Comparison of ENCODE assay signal across 16 mouse cellular contexts in the genomic region with DNA sequence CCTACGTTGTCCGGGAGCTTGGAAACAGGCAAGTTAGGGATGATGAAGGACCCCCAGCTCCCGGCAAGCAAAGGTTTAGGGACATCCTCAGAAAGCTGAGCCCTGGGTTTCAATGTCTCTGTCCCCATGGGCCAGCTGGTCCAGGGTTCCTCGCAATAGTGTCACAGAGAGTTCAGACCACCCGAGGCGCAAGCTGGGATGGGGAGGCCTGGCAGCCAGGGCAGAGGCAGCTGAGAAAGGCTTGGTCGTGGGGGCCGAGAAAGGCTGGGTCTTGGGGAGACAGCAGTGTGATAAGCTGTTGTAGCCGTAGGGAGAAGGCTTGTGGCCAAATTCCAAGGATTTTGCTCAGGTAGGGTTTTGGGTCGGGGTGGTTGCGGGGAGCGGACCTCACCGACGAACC.
DNase-seq lines count a peak whose midpoint lies in the region; ATAC-seq lines count a peak whose summit lies in the region.
"Had no signal": no experiment of that assay in that cellular context is flagged by ENCODE, and none has a peak within 500 bp of the region (broad histone marks: within the 10 kb centered on the region; RNA-seq: fewer than 3 reads in every experiment).

No protein-coding gene starts in this region.

- no peak overlapping the region for H3K4me3 ChIP-seq in liver, embryonic 11.5 days (ENCODE audit: low read depth, low read length)
- no peak overlapping the region for H3K4me3 ChIP-seq in embryonic facial prominence, embryonic 10.5 days
- H3K4me3 ChIP-seq in embryonic facial prominence, embryonic 14.5 days (ENCODE audit: low read depth, low read length): no peak overlapping the region
- H3K4me3 ChIP-seq in stomach, embryonic 15.5 days (replicated peaks): no peak overlapping the region
- H3K4me3 ChIP-seq: left cerebral cortex, adult 2 months; liver, embryonic 15.5 days; midbrain, embryonic 12.5 days had no signal

- peak overlapping the region; percentile 56; the same call in 1 of the 2 replicates for H3K27ac ChIP-seq in liver, embryonic 11.5 days (ENCODE audit: low read depth, low read length)
- H3K27ac ChIP-seq in embryonic facial prominence, embryonic 10.5 days (replicated peaks): peak overlapping the region; percentile 36; the same call in 1 of the 2 replicates
- peak overlapping the region; percentile 63; the same call in 1 of the 2 replicates for H3K27ac ChIP-seq in embryonic facial prominence, embryonic 14.5 days (replicated peaks; ENCODE audit: low read depth, low read length)
- H3K27ac ChIP-seq in stomach, embryonic 15.5 days: peak overlapping the region; percentile 93
- H3K27ac ChIP-seq: left cerebral cortex, adult 2 months; liver, embryonic 15.5 days; midbrain, embryonic 12.5 days had no signal

- WGBS in liver, embryonic 11.5 days: 44% methylated on average over 14 of the region's 14 CpGs
- WGBS in embryonic facial prominence, embryonic 10.5 days: 88% methylated on average over 14 of the region's 14 CpGs
- WGBS in embryonic facial prominence, embryonic 14.5 days: 81% methylated on average over 14 of the region's 14 CpGs
- 52% methylated on average over 14 of the region's 14 CpGs for WGBS in stomach, embryonic 15.5 days

- no peaks in the 10 kb centered on the region; the same call in 1 of the 2 replicates for H3K4me1 ChIP-seq in liver, embryonic 11.5 days (replicated peaks; ENCODE audit: control insufficient read depth, insufficient read depth, low read length)
- H3K4me1 ChIP-seq in embryonic facial prominence, embryonic 10.5 days: peaks cover 26% of the 10 kb centered on the region
- H3K4me1 ChIP-seq in embryonic facial prominence, embryonic 14.5 days (ENCODE audit: control insufficient read depth, insufficient read depth, low read length): peaks cover 9% of the 10 kb centered on the region
- peaks cover 21% of the 10 kb centered on the region for H3K4me1 ChIP-seq in stomach, embryonic 15.5 days
- H3K4me1 ChIP-seq: liver, embryonic 15.5 days had no signal

- H3K36me3 ChIP-seq in liver, embryonic 11.5 days (ENCODE audit: control insufficient read depth, insufficient read depth, low read length): no peaks in the 10 kb centered on the region
- no peaks in the 10 kb centered on the region for H3K36me3 ChIP-seq in embryonic facial prominence, embryonic 10.5 days (replicated peaks)
- H3K36me3 ChIP-seq in embryonic facial prominence, embryonic 14.5 days (ENCODE audit: control insufficient read depth, insufficient read depth, low read length): no peaks in the 10 kb centered on the region
- H3K36me3 ChIP-seq in stomach, embryonic 15.5 days: no peaks in the 10 kb centered on the region
- H3K36me3 ChIP-seq: liver, embryonic 15.5 days; midbrain, embryonic 12.5 days had no signal

- peak; percentile 38 for DNase-seq in liver, embryonic 11.5 days (ENCODE audit: low spot score)
- DNase-seq in liver: no peak
- no peak for DNase-seq in embryonic facial prominence, embryonic 10.5 days (ENCODE audit: low spot score)
- DNase-seq in embryonic facial prominence, embryonic 14.5 days (ENCODE audit: low spot score): no peak
- DNase-seq in cerebellum, postnatal 4 days (ENCODE audit: low spot score in 2 of 2): no peak
- no peak for DNase-seq in adrenal gland, postnatal 25 days
- DNase-seq: adrenal gland, adult 2 months; cerebellum, adult 8-10 months; gastrocnemius, postnatal 14 days; layer of hippocampus, adult 9-11 months; right cerebral cortex, postnatal 4 days had no signal

- H3K9ac ChIP-seq in liver, embryonic 11.5 days (ENCODE audit: low read depth, low read length): no peak overlapping the region
- no peak overlapping the region for H3K9ac ChIP-seq in embryonic facial prominence, embryonic 14.5 days (ENCODE audit: low read depth, low read length)
- H3K9ac ChIP-seq in stomach, embryonic 15.5 days: 0 out of 2 replicates have a peak overlapping the region, but pooled peaks have one; percentile 6
- H3K9ac ChIP-seq: liver, embryonic 15.5 days; midbrain, embryonic 12.5 days had no signal

- H3K9me3 ChIP-seq in liver, embryonic 11.5 days (ENCODE audit: control insufficient read depth, low read length): no peaks in the 10 kb centered on the region
- H3K9me3 ChIP-seq in embryonic facial prominence, embryonic 10.5 days: no peaks in the 10 kb centered on the region
- no peaks in the 10 kb centered on the region for H3K9me3 ChIP-seq in embryonic facial prominence, embryonic 14.5 days (ENCODE audit: control insufficient read depth, low read length)
- no peaks in the 10 kb centered on the region for H3K9me3 ChIP-seq in stomach, embryonic 15.5 days
- H3K9me3 ChIP-seq: liver, embryonic 15.5 days; midbrain, embryonic 12.5 days had no signal

- H3K4me2 ChIP-seq in liver, embryonic 11.5 days: no peak overlapping the region
- H3K4me2 ChIP-seq in embryonic facial prominence, embryonic 14.5 days (ENCODE audit: low read depth, low read length): no peak overlapping the region
- H3K4me2 ChIP-seq in stomach, embryonic 15.5 days: peak overlapping the region; percentile 32
- H3K4me2 ChIP-seq: liver, embryonic 15.5 days; midbrain, embryonic 12.5 days had no signal

- ATAC-seq in liver, embryonic 11.5 days (replicated peaks; ENCODE audit: low FRiP score): no peak
- no peak for ATAC-seq in embryonic facial prominence, embryonic 14.5 days (ENCODE audit: low read depth)
- ATAC-seq in stomach, embryonic 15.5 days (ENCODE audit: insufficient read depth, low FRiP score, low read depth): no peak
- ATAC-seq: forebrain, embryonic 14.5 days had no signal

- H3K27me3 ChIP-seq in liver, embryonic 11.5 days (replicated peaks; ENCODE audit: control insufficient read depth, insufficient read depth, low read length): no peaks in the 10 kb centered on the region
- H3K27me3 ChIP-seq in embryonic facial prominence, embryonic 10.5 days (replicated peaks; ENCODE audit: low read depth, poor library complexity, severe bottlenecking): peaks cover 64% of the 10 kb centered on the region
- no peaks in the 10 kb centered on the region for H3K27me3 ChIP-seq in embryonic facial prominence, embryonic 14.5 days (replicated peaks; ENCODE audit: control insufficient read depth, insufficient read depth, low read length)
- H3K27me3 ChIP-seq in stomach, embryonic 15.5 days (replicated peaks): no peaks in the 10 kb centered on the region
- H3K27me3 ChIP-seq: liver, embryonic 15.5 days had no signal

Comparison
In these comparisons a context has a peak if more than half of its experiments do, and no peak if none do; other contexts are left out.
1. H3K27ac ChIP-seq: peak in every context shown above with its lines; median percentile 93 in stomach, embryonic 15.5 days; 63 in embryonic facial prominence, embryonic 14.5 days; 56 in liver, embryonic 11.5 days; 36 in embryonic facial prominence, embryonic 10.5 days.